Mouse (Mus musculus): ENCODE measurements around the gene Icam2. TPM values are rescaled to one million over a fixed set of nuclear protein-coding genes. Genes with fewer than 3 reads are reported as not detected.

The Icam2 gene
- polyA plus RNA-seq (2017; shearing (Covaris generic)) = 119 TPM

GRCm38 (mm10) chr11:106387791-106388216 is at the start of gene Icam2:
TSS of gene Icam2 (minus strand) at chr11:106388075.

GRCm38 (mm10) chr11:106365366-106365765 is 22.5 kb downstream of the Icam2 start, which contains the start of gene Prr29:
TSS of gene Prr29 (plus strand) at chr11:106365472.

GRCm38 (mm10) chr11:106353188-106353587 is 34.7 kb downstream of the Icam2 start, which contains the start of gene Scn4a:
TSS of gene Scn4a (minus strand) at chr11:106353288.

Other genes with a start within 250 kb of the Icam2 start
- gene Gm10840, start 227.2 kb downstream of the Icam2 start, polyA plus RNA-seq (2017; shearing (Covaris generic)) = 0.87 TPM
- gene Limd2, start 227.2 kb downstream of the Icam2 start, polyA plus RNA-seq (2017; shearing (Covaris generic)) = 1,824 TPM
- 33.1 TPM for gene Strada, start 185.9 kb downstream of the Icam2 start, polyA plus RNA-seq (2017; shearing (Covaris generic))
- gene Ccdc47, start 171.7 kb downstream of the Icam2 start, polyA plus RNA-seq (2017; shearing (Covaris generic)) = 97.3 TPM
- 104 TPM for gene Ddx42, start 171.1 kb downstream of the Icam2 start, polyA plus RNA-seq (2017; shearing (Covaris generic))
- gene Ftsj3, start 132.0 kb downstream of the Icam2 start, polyA plus RNA-seq (2017; shearing (Covaris generic)) = 72.1 TPM
- gene Psmc5, start 131.9 kb downstream of the Icam2 start, polyA plus RNA-seq (2017; shearing (Covaris generic)) = 192 TPM
- 186 TPM for gene Smarcd2, start 115.1 kb downstream of the Icam2 start, polyA plus RNA-seq (2017; shearing (Covaris generic))
- 0.18 TPM for gene Tcam1, start 111.4 kb downstream of the Icam2 start, polyA plus RNA-seq (2017; shearing (Covaris generic))
- not detected for gene Gh, start 86.2 kb downstream of the Icam2 start, polyA plus RNA-seq (2017; shearing (Covaris generic))
- gene Cd79b, start 73.3 kb downstream of the Icam2 start, polyA plus RNA-seq (2017; shearing (Covaris generic)) = 39.5 TPM
- gene Scn4a, start 34.8 kb downstream of the Icam2 start, polyA plus RNA-seq (2017; shearing (Covaris generic)) = not detected
- 0.24 TPM for gene Prr29, start 22.6 kb downstream of the Icam2 start, polyA plus RNA-seq (2017; shearing (Covaris generic))
- 4.1 TPM for gene Ern1, start 99.8 kb upstream of the Icam2 start, polyA plus RNA-seq (2017; shearing (Covaris generic))
- gene Tex2, start 225.3 kb upstream of the Icam2 start, polyA plus RNA-seq (2017; shearing (Covaris generic)) = 21.8 TPM